Mouse (Mus musculus) embryonic fibroblast, embryonic 13.5 days (primary cell): ENCODE measurements at regions not wholly inside any gene's neighbourhood (a gene's known extent, or its start where the extent isn't known, plus 50 kb on each side); places are given as distances from the start of the nearest gene placed in this dataset.
"Not testable (repeated sequence)": the region's sequence is repeated elsewhere in the genome, so short reads cannot be mapped to it uniquely, and the experiment has no call there.

ENCODE experiments used
- H3K27ac ChIP-seq: 2 replicates; pipeline ENCODE4 v1.5.1; 2012; ENCODE audit warnings: low read length, control low read depth, inconsistent platforms; ENCODE audit not compliant: insufficient read depth
- H3K4me1 ChIP-seq: 2 replicates; pipeline ENCODE4 v1.6.1; 2011; ENCODE audit warnings: low read length; ENCODE audit not compliant: control insufficient read depth, insufficient read depth
- H3K4me3 ChIP-seq: 2 replicates; pipeline ENCODE4 v1.5.1; 2011; ENCODE audit warnings: mild to moderate bottlenecking, control low read depth, low read length; ENCODE audit not compliant: insufficient read depth
- CTCF ChIP-seq: IDR thresholded peaks from 2 replicates; pipeline ENCODE4 v1.5.1; 2011; ENCODE audit warnings: mild to moderate bottlenecking, control low read depth, low read length, moderate library complexity, borderline replicate concordance; ENCODE audit not compliant: insufficient read depth
- POLR2A ChIP-seq: IDR thresholded peaks from 2 replicates; pipeline ENCODE4 v1.6.1; 2011; ENCODE audit warnings: low read depth, mild to moderate bottlenecking, control low read depth, low read length, moderate library complexity

GRCm38 (mm10) chr3:56955799-56956121, 346.0 kb downstream of the Tm4sf1 start:
- H3K27ac ChIP-seq, result no peak overlapping the region
- no peak overlapping the region for H3K4me3 ChIP-seq
- peaks cover 2% of the 10 kb centered on the region; the same call in 1 of the 2 replicates for H3K4me1 ChIP-seq
- TF ChIP-seq POLR2A, result no peak
- TF ChIP-seq CTCF, result no peak

- no peak overlapping the region for H3K4me3 ChIP-seq
- H3K27ac ChIP-seq, result no peak overlapping the region
- TF ChIP-seq POLR2A (no peak), CTCF (no peak)
- H3K4me1 ChIP-seq, result peaks cover 2% of the 10 kb centered on the region; the same call in 1 of the 2 replicates
These were observed 346.5 kb downstream of the Tm4sf1 start for GRCm38 (mm10) chr3:56955098-56955798.

- H3K4me1 ChIP-seq, H3K4me3 ChIP-seq, H3K27ac ChIP-seq: not testable (repeated sequence)
These were observed 359.2 kb downstream of the Tm4sf1 start for GRCm38 (mm10) chr3:56942557-56942956.

GRCm38 (mm10) chr3:56928940-56929339, 372.8 kb downstream of the Tm4sf1 start:
- not testable (repeated sequence) for H3K4me3 ChIP-seq, H3K27ac ChIP-seq, H3K4me1 ChIP-seq

- H3K4me3 ChIP-seq, result no peak overlapping the region
- TF ChIP-seq CTCF, result no peak
- no peak for TF ChIP-seq POLR2A
- H3K4me1 ChIP-seq, result no peaks in the 10 kb centered on the region
- H3K27ac ChIP-seq, result no peak overlapping the region
These were observed 403.3 kb downstream of the Tm4sf1 start for GRCm38 (mm10) chr3:56898491-56898890.

GRCm38 (mm10) chr3:56877062-56877461, 424.7 kb downstream of the Tm4sf1 start:
- TF ChIP-seq CTCF (no peak), POLR2A (no peak)
- H3K4me3 ChIP-seq, result no peak overlapping the region
- H3K27ac ChIP-seq, result no peak overlapping the region
- H3K4me1 ChIP-seq, result no peaks in the 10 kb centered on the region

GRCm38 (mm10) chr3:56863591-56863990, 438.2 kb downstream of the Tm4sf1 start:
- Histone ChIP-seq H3K4me1 (no peaks in the 10 kb centered on the region), H3K4me3 (no peak overlapping the region), H3K27ac (no peak overlapping the region)
- TF ChIP-seq CTCF (no peak), POLR2A (no peak)

GRCm38 (mm10) chr3:56859841-56860240, 441.9 kb downstream of the Tm4sf1 start:
- Histone ChIP-seq H3K4me1 (no peaks in the 10 kb centered on the region), H3K4me3 (no peak overlapping the region), H3K27ac (no peak overlapping the region)
- TF ChIP-seq POLR2A, result no peak
- no peak for TF ChIP-seq CTCF

- H3K27ac ChIP-seq, result no peak overlapping the region
- no peaks in the 10 kb centered on the region for H3K4me1 ChIP-seq
- TF ChIP-seq CTCF, result no peak
- TF ChIP-seq POLR2A, result no peak
- no peak overlapping the region for H3K4me3 ChIP-seq
These were observed 456.4 kb downstream of the Tm4sf1 start for GRCm38 (mm10) chr3:56845462-56845770.

- Histone ChIP-seq H3K4me3 (no peak overlapping the region), H3K27ac (no peak overlapping the region), H3K4me1 (no peaks in the 10 kb centered on the region)
- TF ChIP-seq POLR2A, result no peak
- no peak for TF ChIP-seq CTCF
These were observed 456.9 kb downstream of the Tm4sf1 start for GRCm38 (mm10) chr3:56844681-56845461.
